26 mouse cellular contexts compared by ENCODE assay signal in genomic region chr17:45706796-45707195, GRCm38 (mm10). TPM values are rescaled to one million over a fixed set of nuclear protein-coding genes. Genes with fewer than 3 reads are reported as not detected.
"Had no signal": no experiment of that assay in that cellular context is flagged by ENCODE, and none has a peak within 500 bp of the region (broad histone marks: within the 10 kb centered on the region; RNA-seq: fewer than 3 reads in every experiment).

No protein-coding gene starts in this region.

- H3K4me3 ChIP-seq: midbrain, embryonic 10.5 days; midbrain, embryonic 12.5 days; myocyte; neural tube, embryonic 13.5 days; neural tube, embryonic 15.5 days had no signal

- H3K4me1 ChIP-seq: midbrain, embryonic 12.5 days; neural tube, embryonic 13.5 days; neural tube, embryonic 15.5 days had no signal

- H3K9ac ChIP-seq: lung, embryonic 14.5 days; midbrain, embryonic 12.5 days; neural tube, embryonic 15.5 days had no signal

- ATAC-seq: midbrain, embryonic 16.5 days had no signal

- H3K27ac ChIP-seq: midbrain, embryonic 10.5 days; midbrain, embryonic 12.5 days; neural tube, embryonic 13.5 days; neural tube, embryonic 15.5 days had no signal

- DNase-seq: lung, adult 18-20 months; lung, embryonic 14.5 days; lung, postnatal 4 days; midbrain, embryonic 14.5 days; retina, postnatal 1 day; right cerebral cortex, adult 18-20 months; right cerebral cortex, postnatal 25 days; right cerebral cortex, postnatal 4 days; spleen, adult 18-20 months; thymus, adult 18-20 months; thymus, postnatal 14 days; thymus, postnatal 36 days had no signal

- H3K27me3 ChIP-seq: midbrain, embryonic 12.5 days; neural tube, embryonic 13.5 days; neural tube, embryonic 15.5 days had no signal

- H3K36me3 ChIP-seq: midbrain, embryonic 10.5 days; midbrain, embryonic 12.5 days; neural tube, embryonic 13.5 days; neural tube, embryonic 15.5 days had no signal

- H3K9me3 ChIP-seq: midbrain, embryonic 10.5 days; midbrain, embryonic 12.5 days; neural tube, embryonic 13.5 days; neural tube, embryonic 15.5 days had no signal

- H3K4me2 ChIP-seq: lung, embryonic 14.5 days; midbrain, embryonic 12.5 days; neural tube, embryonic 13.5 days; neural tube, embryonic 15.5 days had no signal

RNA-seq across cellular contexts. Expression of gene 1600014C23Rik, which starts 26.8 kb away (rescaled TPM):
- total RNA-seq: megakaryocyte-erythroid progenitor cell, adult 5-6 weeks had no signal
- polyA plus RNA-seq: liver, embryonic 16.5 days; lung, embryonic 14.5 days; lung, embryonic 16.5 days; midbrain, embryonic 12.5 days; midbrain, embryonic 14.5 days; midbrain, embryonic 16.5 days; neural tube, embryonic 11.5 days; neural tube, embryonic 13.5 days; neural tube, embryonic 15.5 days; small intestine, adult 2 months; stomach, embryonic 16.5 days; thymus, postnatal 0 days had no signal

RNA-seq across cellular contexts. Expression of gene Capn11, which starts 47.7 kb away (rescaled TPM):
- polyA plus RNA-seq: lung, embryonic 14.5 days; small intestine, adult 2 months; stomach, embryonic 14.5 days; thymus, postnatal 0 days had no signal
